Mouse (Mus musculus): ENCODE measurements around the gene Rplp0.
"Not testable (repeated sequence)": the region's sequence is repeated elsewhere in the genome, so short reads cannot be mapped to it uniquely, and the experiment has no call there.

Gene Rplp0

DNA sequence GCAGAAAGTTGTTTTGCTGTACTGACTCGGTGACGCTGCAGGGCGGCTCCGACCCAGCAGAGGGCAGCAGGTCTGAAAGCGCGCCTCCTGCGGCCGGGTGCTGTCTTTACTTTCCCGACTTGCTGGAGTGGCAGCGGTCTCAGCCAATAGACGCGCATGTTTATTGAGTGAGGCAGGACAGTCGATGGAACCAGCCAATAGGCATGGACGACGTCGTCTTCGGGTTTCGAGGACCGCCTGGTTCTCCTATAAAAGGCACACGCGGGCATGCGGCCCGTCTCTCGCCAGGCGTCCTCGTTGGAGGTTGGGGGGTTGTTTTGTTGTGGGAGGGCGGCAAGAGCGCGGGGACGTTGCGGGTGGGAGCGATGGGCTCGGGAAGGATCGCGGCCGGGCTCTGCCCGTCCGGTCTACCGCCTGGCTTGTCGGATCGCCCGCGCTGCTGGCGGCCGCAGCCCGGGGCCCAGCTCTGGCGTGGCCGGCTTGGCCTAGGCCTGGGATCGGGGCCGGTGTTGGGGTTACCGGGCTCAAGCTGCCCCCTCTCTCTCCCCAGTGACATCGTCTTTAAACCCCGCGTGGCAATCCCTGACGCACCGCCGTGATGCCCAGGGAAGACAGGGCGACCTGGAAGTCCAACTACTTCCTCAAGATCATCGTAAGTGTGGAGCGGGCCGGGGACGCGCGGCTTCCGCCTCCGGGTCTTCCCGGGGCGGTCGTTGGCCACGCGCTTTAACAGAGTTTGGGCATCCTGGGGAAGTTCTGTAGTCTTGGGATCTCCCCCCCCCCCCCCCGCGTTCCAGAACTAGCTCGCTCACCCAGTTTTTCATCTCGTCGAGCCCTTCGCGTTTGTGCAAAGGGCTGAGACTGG is at the start of gene Rplp0:
Rplp0 (plus strand) TSS at position 231 of the 865 bp plus-strand sequence.
- peak; percentile 100 for DNase-seq

DNA sequence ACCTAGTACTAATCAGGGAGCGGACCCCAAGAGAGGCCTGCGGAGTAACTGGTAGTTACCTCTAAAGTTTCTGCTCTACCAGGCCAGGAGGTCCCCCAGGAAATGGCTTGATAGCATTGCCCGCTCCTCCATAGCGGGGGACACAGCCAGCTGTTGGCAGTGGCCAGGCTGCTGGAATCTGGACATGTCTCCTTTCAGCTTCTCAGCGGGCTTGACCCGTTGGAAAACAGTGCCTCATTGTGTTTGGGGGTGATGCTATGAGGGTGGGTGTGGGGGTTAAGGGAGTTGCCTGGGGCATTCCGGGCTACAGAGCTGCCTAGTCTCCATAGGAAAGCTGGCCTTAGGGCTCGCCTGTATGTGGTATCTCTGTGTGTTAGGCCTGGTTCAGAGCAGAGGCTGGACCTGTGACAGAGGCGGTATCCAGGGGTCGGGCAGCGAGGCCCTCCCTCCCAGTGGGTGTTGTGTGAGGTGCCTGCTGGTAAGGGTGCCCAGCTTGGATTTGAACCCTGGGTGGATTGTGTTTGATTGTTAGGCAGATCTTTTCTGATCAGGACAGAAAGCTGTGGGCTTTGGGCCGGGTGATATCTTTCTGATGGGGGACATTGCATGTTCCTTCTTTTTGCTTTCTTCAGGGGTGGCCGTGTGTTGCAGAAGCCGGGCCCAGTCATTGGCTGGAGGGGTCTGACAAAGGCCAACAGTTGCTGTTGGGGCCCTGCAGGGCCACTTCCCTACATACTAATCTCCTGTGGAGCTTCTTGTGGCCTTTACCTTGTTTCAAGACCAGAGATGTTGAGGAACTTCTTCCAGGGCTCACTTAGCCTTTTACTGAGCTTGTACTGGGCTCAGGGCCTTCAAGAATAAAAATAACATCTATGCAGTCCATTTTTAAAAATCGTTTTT is 49.2 kb upstream of the Rplp0 start:
- DNase-seq, result no peak

DNA sequence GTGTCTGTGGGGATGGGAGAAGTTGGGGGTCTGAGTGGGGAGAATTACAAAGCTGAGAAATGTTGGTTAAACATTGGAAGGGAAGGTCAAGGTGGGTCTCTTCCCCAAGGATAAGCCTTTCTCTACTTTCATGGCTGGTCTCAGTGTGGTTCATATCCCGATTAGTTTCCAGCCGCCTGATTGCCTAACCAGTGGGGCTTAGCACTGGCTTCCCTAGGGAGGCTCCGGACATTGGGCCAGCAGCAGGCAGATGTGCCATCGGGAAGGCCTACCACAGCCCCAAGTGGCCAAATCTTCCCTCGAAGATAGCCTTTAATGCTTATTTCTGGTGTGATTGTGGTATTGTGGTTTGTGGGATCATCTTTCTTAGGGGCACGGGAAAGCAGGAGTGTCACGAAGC is 46.9 kb upstream of the Rplp0 start:
- no peak for DNase-seq

DNA sequence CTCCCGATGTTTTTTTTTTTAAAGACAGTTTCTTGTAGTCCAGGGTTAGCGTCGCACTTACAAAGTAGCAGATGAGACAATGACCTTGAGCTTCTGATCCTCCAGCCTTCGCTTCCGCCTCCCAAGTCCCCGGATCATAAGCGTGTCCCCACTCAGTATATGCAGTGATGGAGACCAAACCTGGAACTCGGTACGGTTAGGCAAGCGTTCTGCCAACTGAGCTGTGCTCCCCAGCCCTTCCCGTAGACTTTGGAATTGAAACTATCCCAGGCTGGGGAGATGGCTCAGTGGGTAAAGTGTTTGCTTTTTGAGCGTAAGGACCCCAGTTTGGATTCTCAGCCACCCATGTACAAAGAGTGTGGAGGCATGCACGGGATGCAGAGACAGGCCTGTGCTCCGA is 46.0 kb upstream of the Rplp0 start:
- DNase-seq, result no peak

DNA sequence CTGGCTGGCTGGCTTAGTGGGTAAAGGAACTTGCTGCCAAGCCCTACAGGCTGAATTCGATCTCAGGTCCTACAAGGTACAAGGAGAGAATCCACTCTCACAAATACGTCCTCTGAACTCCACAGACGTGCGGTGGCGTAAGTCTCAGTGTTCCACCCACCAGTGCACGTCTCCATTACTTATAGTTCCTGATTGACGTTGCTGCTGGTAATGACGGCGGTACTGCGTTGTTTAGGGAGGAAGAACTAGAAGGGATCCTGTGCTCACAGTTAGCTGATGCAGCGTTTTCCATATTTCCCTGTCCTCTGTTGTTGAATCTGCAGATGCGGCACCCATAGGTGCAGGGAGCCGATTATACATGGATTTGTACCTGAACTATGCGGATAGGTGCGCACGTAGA is 45.5 kb upstream of the Rplp0 start:
- DNase-seq, result no peak

DNA sequence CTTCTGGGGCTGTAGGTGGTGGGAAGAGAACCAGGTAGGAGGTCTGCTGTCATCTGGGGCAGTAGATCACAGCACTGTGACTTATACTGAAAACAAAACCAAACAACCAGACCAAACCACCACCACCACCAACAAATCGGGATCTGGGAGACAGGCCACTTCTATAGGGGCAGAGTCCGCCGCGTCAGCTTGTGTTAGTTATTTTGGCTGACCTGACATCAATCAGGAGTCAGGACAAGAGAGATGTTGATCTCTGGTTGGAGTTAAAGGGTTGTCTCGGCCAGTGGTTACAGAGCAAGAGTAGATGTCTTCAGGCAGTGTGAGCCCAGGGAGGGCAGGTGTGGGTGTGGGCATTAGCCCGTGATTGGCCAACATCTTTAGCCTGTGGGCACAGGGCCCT is 44.9 kb upstream of the Rplp0 start:
- no peak for DNase-seq

DNA sequence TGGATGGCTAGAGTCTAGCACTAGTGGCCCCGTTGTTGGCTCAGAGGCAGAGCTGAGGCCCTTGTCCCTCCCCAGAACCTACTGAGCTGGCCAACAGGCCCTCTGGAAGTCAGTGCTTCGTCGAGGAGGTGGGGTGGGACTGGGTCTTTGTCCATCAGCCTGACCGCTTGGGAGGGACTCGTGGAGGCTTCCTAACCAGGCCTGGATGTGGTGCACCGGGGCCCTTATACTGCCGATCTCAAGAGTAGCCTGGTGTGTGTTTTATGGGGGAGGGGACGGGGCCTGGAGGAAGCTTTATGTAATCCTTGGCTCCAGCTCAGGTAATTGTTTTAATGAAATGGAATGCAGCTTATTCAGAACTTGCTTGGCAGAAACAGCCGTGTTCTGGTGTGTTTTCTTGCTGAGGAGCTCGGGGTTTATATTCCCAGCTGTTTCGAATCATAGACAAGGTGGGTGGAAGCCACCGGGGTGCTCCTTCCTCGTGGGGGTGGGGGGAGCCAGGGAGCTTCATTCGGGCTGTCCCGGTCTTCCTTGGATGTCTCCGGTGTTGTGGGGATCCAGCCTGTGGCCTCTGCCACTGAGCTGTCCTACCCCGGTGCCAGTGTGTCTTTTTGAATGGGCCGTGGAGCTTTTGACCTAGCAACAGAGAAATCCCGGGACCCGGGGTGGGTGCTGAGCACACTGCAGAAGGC is 44.2 kb upstream of the Rplp0 start:
- DNase-seq, result no peak

DNA sequence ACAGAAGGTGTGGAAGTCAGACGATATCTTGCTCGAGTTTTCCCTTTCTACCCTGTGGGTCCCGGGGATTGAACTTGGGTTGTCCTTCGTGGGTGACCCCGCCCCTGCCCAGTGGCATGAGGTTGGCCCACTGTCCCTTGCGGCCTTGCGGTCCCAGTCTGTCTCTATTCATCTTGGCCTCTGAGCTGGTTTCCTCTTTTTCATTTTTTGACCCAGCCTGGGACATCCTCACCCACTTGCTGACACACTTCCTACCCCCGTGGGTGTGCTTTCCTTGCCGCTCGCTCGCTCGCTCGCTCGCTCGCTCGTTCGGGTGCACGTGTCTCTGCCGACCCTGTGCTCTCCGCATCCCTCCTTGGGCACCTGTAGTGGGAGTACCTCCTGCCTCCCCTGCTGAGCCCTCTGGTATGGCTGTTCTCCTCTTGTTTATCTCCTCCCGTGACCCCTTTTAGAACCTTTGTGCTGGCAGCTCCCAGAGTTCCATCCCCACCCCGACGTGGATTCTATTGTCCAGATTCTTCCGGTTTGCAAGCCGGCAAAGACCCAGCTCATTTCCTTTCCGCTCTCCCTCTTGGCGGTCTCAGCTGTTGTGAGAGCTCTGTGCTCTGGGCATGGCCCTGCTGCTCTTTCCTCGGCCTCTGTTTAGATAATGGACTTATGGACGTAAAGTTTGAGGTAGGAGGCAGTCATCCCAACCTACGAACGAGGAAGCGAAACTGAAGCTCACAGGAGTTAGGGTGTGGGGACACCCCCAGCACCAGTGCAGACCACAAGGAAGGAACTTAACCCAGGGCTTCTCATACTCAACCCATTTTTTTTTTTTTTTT is 43.0 kb upstream of the Rplp0 start:
- DNase-seq, result peak; percentile 60

DNA sequence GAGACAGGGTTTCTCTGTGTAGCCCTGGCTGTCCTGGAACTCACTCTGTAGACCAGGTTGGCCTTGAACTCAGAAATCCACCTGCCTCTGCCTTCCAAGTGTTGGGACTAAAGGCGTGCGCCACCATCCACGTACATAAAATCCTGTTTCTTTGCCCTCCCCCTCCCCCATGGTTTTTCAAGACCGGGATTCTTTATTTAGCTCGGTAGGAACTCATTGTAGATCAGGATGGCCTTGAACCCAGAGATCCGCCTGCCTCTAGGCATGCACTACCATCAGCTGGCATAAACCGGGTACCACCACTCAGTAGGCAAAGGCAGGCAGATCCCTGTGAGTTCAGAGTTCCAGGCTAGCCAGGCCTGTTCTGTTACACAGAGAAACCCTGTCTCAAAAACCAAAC is 42.4 kb upstream of the Rplp0 start:
- no peak for DNase-seq

DNA sequence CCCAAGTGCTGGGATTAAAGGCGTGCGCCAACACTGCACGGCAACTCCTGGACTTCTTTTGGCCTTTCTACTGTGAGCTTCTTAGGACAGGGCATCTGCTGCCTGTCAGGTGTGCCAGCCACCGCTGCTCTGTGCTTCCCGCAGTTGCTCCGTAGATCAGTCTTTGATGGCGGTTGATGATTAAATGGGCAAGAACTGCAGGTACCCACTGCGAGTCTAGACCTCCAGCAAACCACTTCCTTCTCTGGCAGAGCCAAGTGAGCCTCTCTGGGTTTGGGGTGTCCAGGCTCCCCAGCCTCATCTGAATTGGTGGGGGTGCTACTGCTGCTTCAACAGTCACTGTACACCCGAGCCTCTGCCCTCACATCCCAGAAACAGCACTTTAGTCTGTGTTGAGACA is 41.8 kb upstream of the Rplp0 start:
- DNase-seq, result peak; percentile 32

DNA sequence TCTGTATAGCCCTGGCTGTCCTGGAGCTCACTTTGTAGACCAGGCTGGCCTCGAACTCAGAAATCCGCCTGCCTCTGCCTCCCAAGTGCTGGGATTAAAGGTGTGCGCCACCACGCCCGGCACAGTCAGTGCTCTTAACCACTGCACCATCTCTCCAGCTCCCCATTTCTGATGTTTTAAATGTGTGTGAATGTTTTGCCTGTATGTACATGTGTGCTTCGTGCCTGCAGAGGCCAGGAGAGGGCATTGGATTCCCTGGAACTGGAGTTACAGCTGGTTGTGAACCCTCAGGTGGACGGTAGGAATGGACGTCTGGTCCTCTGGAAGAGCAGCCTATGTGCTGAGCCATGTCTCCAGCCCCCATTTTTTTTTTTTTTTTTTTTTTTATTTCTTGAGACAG is 41.1 kb upstream of the Rplp0 start:
- not testable (repeated sequence) for DNase-seq

DNA sequence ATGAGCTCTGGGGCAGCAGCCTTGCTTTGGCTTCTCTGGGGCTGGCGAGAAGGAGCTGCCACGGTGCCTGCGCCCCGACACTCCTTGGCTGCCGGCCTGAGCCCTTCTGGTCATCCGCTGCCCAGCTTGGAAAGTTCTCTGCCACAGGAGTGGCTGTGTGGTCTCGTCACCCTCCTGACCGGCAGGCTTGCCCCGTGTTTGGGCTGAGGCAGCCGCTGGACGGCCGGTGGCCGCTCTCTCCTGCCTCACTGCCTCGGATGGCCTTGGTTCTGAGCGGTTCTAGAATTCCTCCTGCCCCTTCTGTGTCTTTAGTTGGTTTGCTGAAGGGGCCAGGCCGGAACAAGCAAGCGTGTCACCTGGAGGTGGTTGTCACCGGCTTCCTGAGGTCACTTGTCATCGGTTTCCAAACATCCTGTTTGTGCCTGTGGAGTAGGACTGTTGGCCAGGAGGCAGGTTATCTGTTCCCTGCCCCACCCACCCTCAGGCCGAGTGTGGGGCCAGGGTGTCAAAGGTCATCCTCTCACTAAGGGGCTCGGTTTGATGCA is 38.9 kb upstream of the Rplp0 start:
- DNase-seq, result no peak

DNA sequence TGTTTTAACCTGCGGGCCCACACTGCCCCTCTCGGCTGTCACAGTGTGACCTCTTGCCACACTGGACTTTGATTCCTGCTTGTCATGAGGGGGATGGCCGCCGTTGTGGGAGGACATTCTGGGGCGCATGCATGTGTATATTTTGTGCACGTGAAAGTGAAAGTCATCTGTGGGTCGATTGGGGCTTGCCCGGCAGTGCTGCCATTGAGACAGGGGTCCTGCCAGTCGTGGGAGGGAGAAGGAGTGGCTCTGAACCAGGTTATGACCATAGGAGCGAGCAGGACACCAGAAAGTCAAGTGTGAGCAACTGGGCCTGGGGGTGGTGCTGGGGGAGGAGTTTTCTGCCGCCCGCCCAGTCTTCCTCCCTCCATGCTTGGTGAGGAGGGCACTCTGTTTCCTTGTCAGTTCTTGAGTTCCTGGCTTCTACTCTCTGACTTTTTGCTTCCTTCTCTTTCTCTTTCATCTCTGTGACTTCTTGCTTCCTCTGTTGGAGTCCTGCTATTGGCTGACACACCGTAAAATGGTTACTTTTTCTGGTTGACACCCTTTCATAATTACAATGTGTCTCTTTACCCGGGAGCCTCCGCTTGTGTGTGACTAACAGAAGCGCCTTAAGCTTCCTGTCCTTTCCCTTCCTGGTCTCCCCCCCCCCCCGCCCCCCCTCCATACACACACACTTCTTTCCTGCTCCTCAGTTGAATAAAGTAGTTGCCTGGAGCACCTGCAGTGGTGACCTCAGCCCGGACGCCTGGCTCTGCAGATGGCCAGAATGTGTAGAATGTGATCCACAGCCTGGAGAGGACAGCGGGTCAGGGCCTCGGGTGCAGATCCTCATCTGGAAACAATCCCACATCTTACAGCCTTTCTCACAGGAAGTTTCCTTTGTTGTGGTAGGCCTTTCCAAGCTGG is 37.5 kb upstream of the Rplp0 start:
- DNase-seq, result peak; percentile 75

DNA sequence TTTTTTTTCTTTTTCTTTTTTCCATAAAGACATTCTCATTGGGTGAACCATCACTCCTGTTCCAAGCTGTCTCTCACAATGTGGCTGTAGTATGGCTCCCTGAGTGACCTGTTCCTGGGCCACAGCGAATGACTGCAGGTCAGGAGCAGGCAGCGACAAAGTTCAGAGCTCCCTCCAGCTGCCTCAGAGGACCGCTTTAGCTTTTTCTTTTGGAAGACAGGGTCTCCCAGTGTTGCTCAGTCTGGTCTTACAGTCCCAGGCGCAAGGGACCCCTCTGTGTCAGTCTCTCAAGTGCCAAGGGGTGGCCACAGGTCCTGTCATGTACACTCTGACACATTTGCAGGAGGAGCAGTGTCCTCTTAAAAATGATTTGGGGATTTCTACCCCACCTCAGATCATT is 36.7 kb upstream of the Rplp0 start:
- DNase-seq, result no peak

DNA sequence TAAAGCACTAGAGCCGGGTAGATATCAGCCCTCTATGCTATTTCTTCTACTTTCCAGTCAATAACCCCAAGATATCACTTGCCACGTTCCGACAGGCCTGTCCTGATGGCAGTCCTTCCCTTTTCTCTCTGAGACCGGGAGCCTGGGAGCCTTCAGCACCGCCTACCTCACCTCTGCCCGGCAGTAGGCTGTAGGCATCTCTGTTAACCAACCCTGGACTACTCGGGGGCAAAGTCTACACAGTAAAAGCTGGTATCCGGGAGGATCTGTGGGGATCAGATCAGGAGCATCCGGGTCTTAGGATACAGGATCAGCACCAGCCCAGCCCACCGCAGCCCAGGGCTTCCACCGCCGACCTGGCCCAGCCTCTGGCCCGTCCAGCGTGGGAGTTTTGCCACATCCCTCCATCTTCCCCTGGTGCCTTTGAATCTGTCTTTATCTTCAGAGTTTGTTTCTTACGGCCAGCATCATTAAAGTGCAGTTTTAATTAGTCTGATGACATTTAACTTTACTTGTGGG is 36.2 kb upstream of the Rplp0 start:
- no peak for DNase-seq

DNA sequence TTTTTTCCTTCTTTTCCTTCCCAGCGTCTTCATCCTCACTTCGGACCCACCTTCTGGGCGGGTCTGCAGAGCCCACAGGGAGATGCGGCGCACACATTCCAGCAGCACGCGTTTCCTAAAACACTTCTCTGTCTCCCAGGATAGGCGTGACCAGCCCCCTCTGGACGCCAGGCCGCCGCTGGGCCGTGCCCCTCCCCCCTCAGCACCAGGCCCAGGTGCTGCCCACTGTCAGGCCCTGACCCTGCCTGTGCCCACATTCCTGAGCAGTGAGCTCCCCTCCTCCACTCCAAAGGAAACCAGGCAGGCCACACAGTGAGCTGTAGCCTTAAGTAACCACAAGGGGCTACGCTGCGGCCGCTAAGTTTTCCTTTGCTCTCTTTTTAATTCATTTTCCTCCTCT is 35.3 kb upstream of the Rplp0 start:
- no peak for DNase-seq

DNA sequence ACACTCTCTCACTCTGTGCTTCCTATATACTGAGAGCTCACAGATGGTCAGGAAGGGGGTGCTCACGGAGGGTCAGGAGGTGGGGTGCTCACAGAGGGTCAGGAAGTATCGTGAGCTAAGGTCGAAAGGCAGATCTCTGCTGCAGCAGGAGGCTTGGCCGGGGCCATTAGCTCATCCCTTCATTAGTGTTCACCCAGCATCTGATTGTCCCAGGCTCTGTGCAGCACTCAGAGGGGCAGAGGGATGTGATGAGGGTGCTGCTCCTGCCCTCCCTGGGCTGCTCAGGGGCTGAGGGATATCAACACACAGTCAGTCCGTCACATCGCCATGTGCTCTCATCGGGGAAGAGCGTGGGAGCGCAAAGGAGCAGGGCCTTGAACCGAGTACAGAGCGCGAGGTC is 34.8 kb upstream of the Rplp0 start:
- no peak for DNase-seq

DNA sequence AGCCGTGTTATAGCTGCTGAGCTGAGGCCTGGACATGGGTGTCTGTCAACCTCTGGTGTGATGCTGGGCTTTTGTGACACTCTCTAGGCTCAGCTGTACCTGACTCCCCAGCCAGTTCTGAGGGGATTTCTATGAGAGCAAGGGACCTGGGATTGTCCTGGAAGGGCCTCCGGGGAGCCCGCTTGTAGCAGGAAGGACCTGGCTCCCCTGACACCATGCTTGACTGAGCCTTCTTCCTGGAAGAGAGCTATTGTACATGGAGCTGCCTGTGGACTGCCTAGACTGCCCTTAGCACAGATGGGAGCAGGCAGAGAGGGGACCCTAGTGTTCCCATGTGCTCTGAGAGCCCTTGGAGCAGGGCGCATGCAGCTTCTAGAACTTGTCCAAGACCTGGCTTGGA is 33.9 kb upstream of the Rplp0 start:
- no peak for DNase-seq

DNA sequence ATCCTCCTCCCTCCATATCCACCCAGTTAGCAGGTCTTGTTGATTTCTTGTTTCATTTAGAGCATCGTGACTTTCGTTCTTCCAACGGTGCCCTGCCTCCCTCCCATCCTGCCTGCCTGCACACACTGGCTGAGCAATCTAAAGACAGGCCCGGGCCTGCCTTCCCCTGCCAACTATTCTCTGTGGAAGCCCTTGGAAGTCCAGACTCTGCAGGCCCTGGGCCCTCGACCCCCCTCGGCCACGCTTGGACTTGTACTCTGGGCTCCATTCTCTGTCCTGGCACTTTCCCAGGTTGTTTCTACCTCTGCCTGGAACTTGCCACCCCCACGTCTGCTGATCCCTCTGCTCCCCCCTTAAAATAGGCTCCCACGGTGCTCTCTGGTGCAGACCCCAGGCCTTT is 33.3 kb upstream of the Rplp0 start:
- no peak for DNase-seq

DNA sequence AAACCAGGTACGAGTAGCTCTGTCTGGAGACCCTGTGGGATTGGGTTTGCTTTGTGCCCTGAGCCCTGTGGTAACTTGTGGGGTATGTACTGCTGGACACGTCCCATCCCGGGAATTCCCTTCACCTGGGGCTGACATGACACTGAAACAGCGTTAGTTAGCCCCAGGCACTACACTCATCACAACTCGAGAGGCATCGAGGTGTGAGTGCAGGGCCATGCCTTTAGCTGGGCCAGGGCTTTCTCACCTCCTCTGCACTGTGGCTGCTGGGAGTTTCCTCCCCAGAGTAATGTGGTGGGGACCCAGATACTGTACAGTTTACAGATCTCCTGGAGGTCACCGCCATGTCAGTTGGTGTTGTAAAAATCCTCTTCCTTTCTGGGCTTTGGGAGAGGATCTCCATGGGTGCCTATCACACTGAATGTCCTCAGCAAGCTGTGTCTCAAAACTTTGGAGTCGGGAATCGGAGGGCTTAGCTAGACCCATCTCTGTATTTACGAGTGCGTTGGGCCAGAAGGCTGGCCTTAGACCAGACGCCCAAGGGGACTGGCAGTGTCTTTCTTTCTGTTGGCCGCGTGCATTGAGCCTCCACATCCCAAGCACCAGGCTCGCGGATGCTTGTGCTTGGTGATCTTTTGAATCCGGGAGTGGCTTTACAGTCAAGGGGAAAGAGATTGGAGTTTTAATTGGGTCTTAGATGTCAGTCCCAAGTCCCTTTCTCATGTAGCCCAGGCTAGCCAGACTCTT is 32.6 kb upstream of the Rplp0 start:
- DNase-seq, result no peak
